Comparison of ENCODE assay signal across 16 mouse cellular contexts in the genomic region with DNA sequence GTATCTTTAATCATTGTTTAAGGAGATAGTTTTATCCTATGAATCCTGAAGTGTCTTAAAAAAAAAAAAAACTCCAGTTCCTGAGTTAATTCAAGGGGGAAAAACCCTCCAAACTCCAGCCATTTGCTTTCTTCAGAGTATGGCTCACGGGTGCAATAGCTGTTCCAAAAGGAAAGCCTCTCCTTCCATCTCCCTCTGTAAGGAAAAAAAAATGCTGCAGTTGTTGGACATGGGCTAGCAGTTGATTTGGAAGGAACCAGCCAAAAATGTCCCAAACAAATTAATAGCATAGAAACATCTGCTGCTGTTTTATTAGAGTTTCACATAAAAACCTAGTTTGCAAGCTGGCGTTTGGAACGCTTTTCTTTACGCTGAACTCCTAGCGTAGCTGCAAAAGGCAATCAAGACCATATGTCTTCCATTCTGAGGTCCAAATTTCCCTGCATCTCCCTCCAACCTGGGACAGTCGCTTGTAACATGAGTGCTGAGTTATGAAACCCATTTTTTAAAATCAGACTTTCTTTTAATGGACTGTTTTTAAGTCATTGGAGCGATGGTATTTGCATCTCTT.
DNase-seq lines count a peak whose midpoint lies in the region; ATAC-seq and TF ChIP-seq lines count a peak whose summit lies in the region.
"Had no signal": no experiment of that assay in that cellular context is flagged by ENCODE, and none has a peak within 500 bp of the region (broad histone marks: within the 10 kb centered on the region; RNA-seq: fewer than 3 reads in every experiment).

No protein-coding gene starts in this region.

- peak; percentile 71; the same call in 1 of the 2 replicates for ATAC-seq in cerebellum, adult (ENCODE audit: insufficient number of reproducible peaks, low FRiP score, low TSS enrichment)
- no peak for ATAC-seq in hindbrain, postnatal 0 days
- ATAC-seq in hindbrain, embryonic 12.5 days (ENCODE audit: low FRiP score), result no peak
- peak; percentile 84 for ATAC-seq in limb, embryonic 13.5 days (ENCODE audit: low FRiP score, low read depth)
- ATAC-seq: activated CD4-positive, CD25-positive, alpha-beta regulatory T cell, adult 4 months; midbrain, embryonic 15.5 days had no signal

- DNase-seq in cerebellum, adult 11 months, result no peak
- DNase-seq in hindbrain, postnatal 0 days (ENCODE audit: low spot score), result peak; percentile 19
- DNase-seq in embryo, embryonic 10.5 days (ENCODE audit: low spot score), result peak; percentile 35
- DNase-seq in adrenal gland, adult (ENCODE audit: inconsistent age in 2 of 2, low spot score in 1 of 2), result no peak
- DNase-seq in left cerebral cortex, postnatal 10 days (ENCODE audit: extremely low spot score in 1 of 2, low spot score in 2 of 2), result no peak
- DNase-seq: heart, adult 11 months; kidney, adult 18-20 months; thymus, postnatal 14 days had no signal

- no peak for TF ChIP-seq CTCF in hindbrain, postnatal 0 days (IDR thresholded peaks at IDR 0.05; ENCODE audit: low read depth)

- intact Hi-C loops in left cerebral cortex, postnatal 10 days (cut with DNase I), result no loop called here

- H3K9me3 ChIP-seq in hindbrain, postnatal 0 days (ENCODE audit: low read length), result no peaks in the 10 kb centered on the region
- H3K9me3 ChIP-seq in hindbrain, embryonic 12.5 days (replicated peaks), result no peaks in the 10 kb centered on the region
- no peaks in the 10 kb centered on the region for H3K9me3 ChIP-seq in limb, embryonic 13.5 days
- H3K9me3 ChIP-seq: hindbrain, embryonic 13.5 days; midbrain, embryonic 15.5 days had no signal

- no peaks in the 10 kb centered on the region for H3K4me1 ChIP-seq in hindbrain, postnatal 0 days (ENCODE audit: insufficient read depth, low read length)
- H3K4me1 ChIP-seq in hindbrain, embryonic 12.5 days, result no peaks in the 10 kb centered on the region
- H3K4me1 ChIP-seq in limb, embryonic 13.5 days, result peaks cover 36% of the 10 kb centered on the region
- H3K4me1 ChIP-seq: midbrain, embryonic 15.5 days had no signal

- H3K9ac ChIP-seq in hindbrain, postnatal 0 days (replicated peaks; ENCODE audit: low read length), result no peak overlapping the region
- no peak overlapping the region for H3K9ac ChIP-seq in hindbrain, embryonic 12.5 days
- no peak overlapping the region for H3K9ac ChIP-seq in limb, embryonic 13.5 days
- H3K9ac ChIP-seq: hindbrain, embryonic 13.5 days; liver, embryonic 14.5 days; midbrain, embryonic 15.5 days had no signal

- H3K4me2 ChIP-seq in hindbrain, postnatal 0 days (ENCODE audit: low read depth, low read length), result no peak overlapping the region
- no peak overlapping the region for H3K4me2 ChIP-seq in hindbrain, embryonic 12.5 days (replicated peaks)
- H3K4me2 ChIP-seq in limb, embryonic 13.5 days (replicated peaks), result peak overlapping the region; percentile 36; the same call in 1 of the 2 replicates
- H3K4me2 ChIP-seq: hindbrain, embryonic 13.5 days; midbrain, embryonic 15.5 days had no signal

- no peaks in the 10 kb centered on the region for H3K36me3 ChIP-seq in hindbrain, postnatal 0 days (ENCODE audit: insufficient read depth, low read length)
- H3K36me3 ChIP-seq in hindbrain, embryonic 12.5 days, result no peaks in the 10 kb centered on the region
- no peaks in the 10 kb centered on the region for H3K36me3 ChIP-seq in limb, embryonic 13.5 days
- H3K36me3 ChIP-seq: hindbrain, embryonic 13.5 days; midbrain, embryonic 15.5 days had no signal

- no peak overlapping the region for H3K27ac ChIP-seq in hindbrain, postnatal 0 days
- H3K27ac ChIP-seq in hindbrain, embryonic 12.5 days, result no peak overlapping the region
- H3K27ac ChIP-seq in limb, embryonic 13.5 days, result no peak overlapping the region
- H3K27ac ChIP-seq: hindbrain, embryonic 13.5 days; liver, embryonic 14.5 days; midbrain, embryonic 15.5 days had no signal

- H3K4me3 ChIP-seq in hindbrain, postnatal 0 days (ENCODE audit: low read length), result no peak overlapping the region
- H3K4me3 ChIP-seq in hindbrain, embryonic 12.5 days, result no peak overlapping the region
- no peak overlapping the region for H3K4me3 ChIP-seq in limb, embryonic 13.5 days
- H3K4me3 ChIP-seq: hindbrain, embryonic 13.5 days; midbrain, embryonic 15.5 days had no signal

- 74% methylated on average over 7 of the region's 7 CpGs for WGBS in hindbrain, postnatal 0 days
- 70% methylated on average over 7 of the region's 7 CpGs for WGBS in hindbrain, embryonic 12.5 days
- WGBS in limb, embryonic 13.5 days, result 17% methylated on average over 7 of the region's 7 CpGs

- H3K27me3 ChIP-seq in hindbrain, postnatal 0 days (ENCODE audit: insufficient read depth, low read length), result no peaks in the 10 kb centered on the region
- no peaks in the 10 kb centered on the region for H3K27me3 ChIP-seq in hindbrain, embryonic 12.5 days
- H3K27me3 ChIP-seq in limb, embryonic 13.5 days, result no peaks in the 10 kb centered on the region
- H3K27me3 ChIP-seq: CH12.LX; hindbrain, embryonic 13.5 days; midbrain, embryonic 15.5 days had no signal

Comparison
In these comparisons a context has a peak if more than half of its experiments do, and no peak if none do; other contexts are left out.
1. ATAC-seq: peak in cerebellum, adult (single experiment) and limb, embryonic 13.5 days (single experiment); none in hindbrain, postnatal 0 days (single experiment) and hindbrain, embryonic 12.5 days (single experiment).
2. DNase-seq: peak in hindbrain, postnatal 0 days (single experiment) and embryo, embryonic 10.5 days (single experiment); none in cerebellum, adult 11 months (single experiment), adrenal gland, adult (0 of 2) and left cerebral cortex, postnatal 10 days (0 of 2).